Mouse (Mus musculus) liver, postnatal 0 days (tissue): ENCODE measurements around the gene Igtp. TPM values are rescaled to one million over a fixed set of nuclear protein-coding genes. Genes with fewer than 3 reads are reported as not detected.
"Not testable (repeated sequence)": the region's sequence is repeated elsewhere in the genome, so short reads cannot be mapped to it uniquely, and the experiment has no call there.

Source experiments
- ATAC-seq: fragments of 200-750 bp; cut with Nextera tagmentation; 2 replicates; pipeline ENCODE4 v1.8.0; 2017; ENCODE audit warnings: mild to moderate bottlenecking, moderate library complexity
- DNase-seq: peaks from one replicate; pipeline ENCODE4 v3.0.0-alpha.2; 2016
- H3K27ac ChIP-seq: fragments of 300-500 bp; sonication (generic); 2 replicates; pipeline ENCODE4 v1.5.1; 2014; ENCODE audit warnings: antibody characterized with exemption, moderate library complexity, mild to moderate bottlenecking, low read depth
- H3K27me3 ChIP-seq: fragments of 300-500 bp; sonication (generic); 2 replicates; pipeline ENCODE4 v1.6.1; 2014; ENCODE audit warnings: low read length, control low read depth, mixed read lengths; ENCODE audit not compliant: insufficient read depth
- H3K36me3 ChIP-seq: fragments of 300-500 bp; sonication (generic); replicated peaks from 2 replicates; pipeline ENCODE4 v1.6.1; 2014; ENCODE audit warnings: mild to moderate bottlenecking, control low read depth, low read length, moderate library complexity, mixed read lengths; ENCODE audit not compliant: insufficient read depth
- H3K4me1 ChIP-seq: fragments of 300-500 bp; sonication (generic); 2 replicates; pipeline ENCODE4 v1.6.1; 2014; ENCODE audit warnings: antibody characterized with exemption, mild to moderate bottlenecking, control low read depth; ENCODE audit not compliant: insufficient read depth
- H3K4me2 ChIP-seq: fragments of 300-500 bp; sonication (generic); 2 replicates; pipeline ENCODE4 v1.6.1; 2014; ENCODE audit warnings: low read depth, mild to moderate bottlenecking, low read length, moderate library complexity, mixed read lengths
- H3K4me3 ChIP-seq: fragments of 300-500 bp; sonication (generic); 2 replicates; pipeline ENCODE4 v1.5.1; 2014; ENCODE audit warnings: low read depth, low read length
- H3K9ac ChIP-seq: fragments of 300-500 bp; sonication (generic); replicated peaks from 2 replicates; pipeline ENCODE4 v1.6.1; 2014; ENCODE audit warnings: mild to moderate bottlenecking, moderate library complexity
- H3K9me3 ChIP-seq: fragments of 300-500 bp; sonication (generic); 2 replicates; pipeline ENCODE4 v1.6.1; 2016; ENCODE audit warnings: mild to moderate bottlenecking, control low read depth, low read length, mixed read lengths
- CTCF ChIP-seq: sonication (generic); IDR thresholded peaks from 2 replicates; pipeline ENCODE4 v1.5.1; 2016; ENCODE audit warnings: antibody characterized with exemption, low read depth
- EP300 ChIP-seq: IDR thresholded peaks from 2 replicates; pipeline ENCODE4 v1.6.1; 2016; ENCODE audit warnings: antibody characterized with exemption, low read depth, mild to moderate bottlenecking
- WGBS: fragments of 180-500 bp; shearing (Covaris S2); extraction: QIAGEN DNeasy Blood & Tissue Kit; methylation state at CpG from one replicate; pipeline ENCODE4 v1.1.7; 2014; ENCODE audit not compliant: insufficient replicate concordance; 5-methylcytosine and 5-hydroxymethylcytosine counted together
- polyA plus RNA-seq: library from polyadenylated mRNA; unstranded; fragments of >200 nt; fragmentation: Nextera tagmentation; extraction: Ambion mirVana; gene quantifications from 2 replicates; pipeline ENCODE4 v1.2.1, GENCODE M21; 2015

Gene Igtp
- polyA plus RNA-seq, 1 experiment from 2014 or later: 43.7 TPM

DNA sequence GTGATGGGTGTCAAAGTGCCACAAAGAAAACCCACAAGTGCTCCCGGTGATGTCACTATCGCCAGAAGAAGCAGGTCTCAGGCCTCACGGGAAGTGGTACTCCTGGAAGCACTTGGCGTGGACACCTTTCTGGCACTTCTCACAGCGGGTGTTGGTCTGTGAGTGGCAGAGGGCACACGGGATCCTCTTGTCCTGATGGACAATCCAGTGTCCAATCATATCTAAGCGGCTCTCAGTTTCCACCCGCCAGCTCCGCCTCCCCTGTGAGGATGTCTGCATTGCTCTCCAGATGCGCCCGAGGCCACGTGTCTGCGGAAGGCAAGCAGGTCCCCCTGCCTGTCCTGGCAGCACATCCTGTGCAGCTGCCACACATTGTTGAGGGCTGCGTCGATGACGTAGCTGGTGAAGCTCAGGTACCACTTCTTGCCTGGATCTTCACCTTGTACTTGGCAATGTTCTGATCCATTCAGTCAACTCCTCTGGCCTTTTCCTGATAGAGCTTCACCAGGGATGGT lies 31.1 kb downstream of the Igtp start:
- Histone ChIP-seq H3K9me3 (no peaks in the 10 kb centered on the region), H3K27me3 (no peaks in the 10 kb centered on the region), H3K27ac (no peak overlapping the region), H3K9ac (no peak overlapping the region), H3K4me2 (no peak overlapping the region), H3K4me1 (no peaks in the 10 kb centered on the region; the same call in 1 of the 2 replicates), H3K36me3 (no peaks in the 10 kb centered on the region), H3K4me3 (no peak overlapping the region)
- WGBS: 56% methylated on average over 16 of the region's 16 CpGs
- TF ChIP-seq EP300: no peak
- no peak for TF ChIP-seq CTCF
- no peak for ATAC-seq
- DNase-seq: no peak

DNA sequence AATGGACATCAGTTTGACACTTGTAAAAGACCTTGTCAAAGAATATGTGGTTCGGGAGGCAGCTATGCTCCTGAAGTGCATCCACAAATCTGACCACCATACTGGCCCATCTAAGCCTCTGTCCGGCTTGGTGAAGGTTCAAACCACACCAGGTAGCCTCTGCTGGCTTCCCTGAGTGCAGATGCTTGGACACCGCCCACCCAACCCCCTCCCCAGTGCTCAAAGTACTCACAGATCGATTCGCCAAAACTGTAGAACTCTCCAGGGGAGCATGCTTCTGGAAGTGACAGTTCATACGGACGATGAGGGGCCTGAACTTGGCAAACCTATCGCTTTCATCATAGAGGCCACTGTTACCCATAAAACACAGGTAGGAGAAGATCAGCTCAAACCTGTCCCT lies 31.8 kb downstream of the Igtp start:
- no peak overlapping the region for H3K4me3 ChIP-seq
- no peak overlapping the region for H3K4me2 ChIP-seq
- H3K9ac ChIP-seq: no peak overlapping the region
- DNase-seq: no peak
- H3K9me3 ChIP-seq: no peaks in the 10 kb centered on the region
- TF ChIP-seq EP300 (no peak), CTCF (no peak)
- no peaks in the 10 kb centered on the region for H3K36me3 ChIP-seq
- ATAC-seq: no peak
- H3K4me1 ChIP-seq: no peaks in the 10 kb centered on the region
- 76% methylated on average over 8 of the region's 8 CpGs for WGBS
- no peak overlapping the region for H3K27ac ChIP-seq
- H3K27me3 ChIP-seq: no peaks in the 10 kb centered on the region

DNA sequence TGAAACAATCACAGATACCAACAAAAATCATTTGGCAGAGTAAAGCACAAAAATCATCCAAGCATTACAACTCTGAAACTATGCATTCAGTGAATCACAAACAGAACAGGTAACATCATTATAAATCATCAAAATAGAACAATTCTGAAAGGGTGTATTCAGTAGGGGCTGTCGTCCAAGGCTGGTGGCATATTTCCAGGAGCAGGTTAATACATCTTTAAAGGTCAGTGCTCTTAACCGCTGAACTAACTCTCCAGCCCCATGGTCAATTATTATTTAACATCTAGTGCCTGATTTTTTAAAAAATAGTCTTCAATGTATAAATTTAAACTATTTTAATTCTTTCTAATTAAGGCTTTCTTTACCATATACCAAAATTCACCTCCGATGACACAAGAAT lies 35.2 kb downstream of the Igtp start:
- H3K4me1 ChIP-seq, ATAC-seq, H3K4me2 ChIP-seq, H3K36me3 ChIP-seq, DNase-seq, H3K9me3 ChIP-seq, H3K9ac ChIP-seq, H3K27me3 ChIP-seq, H3K4me3 ChIP-seq, H3K27ac ChIP-seq: not testable (repeated sequence)
- WGBS: 69% methylated on average over 3 of the region's 3 CpGs

DNA sequence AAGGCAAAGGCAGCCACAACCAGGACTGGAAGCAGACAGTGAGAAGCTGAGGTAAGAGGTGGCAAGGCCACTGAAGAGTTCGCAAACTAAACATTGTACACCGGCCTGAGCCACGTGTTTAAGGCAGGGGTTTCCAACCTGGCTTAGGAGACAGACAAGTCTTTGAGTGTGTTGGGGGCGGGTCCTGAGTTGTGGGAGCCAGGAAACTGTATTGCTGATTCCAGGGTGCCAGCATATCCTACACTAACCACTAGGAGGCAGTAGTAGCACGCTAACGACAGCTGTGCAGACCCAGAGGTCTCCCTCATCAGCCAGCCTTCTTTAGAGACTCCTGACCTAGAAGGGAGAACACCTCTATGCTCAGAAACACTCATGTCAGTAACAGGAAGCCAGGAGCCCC lies 35.8 kb downstream of the Igtp start:
- DNase-seq (peak; percentile 55), ATAC-seq (no peak)
- no peak overlapping the region for H3K4me2 ChIP-seq
- no peak overlapping the region for H3K27ac ChIP-seq
- TF ChIP-seq EP300 (no peak), CTCF (peak; percentile 81)
- WGBS: 18% methylated on average over 6 of the region's 6 CpGs
- H3K9ac ChIP-seq: no peak overlapping the region
- no peaks in the 10 kb centered on the region for H3K9me3 ChIP-seq
- H3K4me1 ChIP-seq: 0 out of 2 replicates have a peak, but pooled peaks cover 6% of the 10 kb centered on the region
- H3K27me3 ChIP-seq: no peaks in the 10 kb centered on the region
- H3K36me3 ChIP-seq: no peaks in the 10 kb centered on the region
- no peak overlapping the region for H3K4me3 ChIP-seq

DNA sequence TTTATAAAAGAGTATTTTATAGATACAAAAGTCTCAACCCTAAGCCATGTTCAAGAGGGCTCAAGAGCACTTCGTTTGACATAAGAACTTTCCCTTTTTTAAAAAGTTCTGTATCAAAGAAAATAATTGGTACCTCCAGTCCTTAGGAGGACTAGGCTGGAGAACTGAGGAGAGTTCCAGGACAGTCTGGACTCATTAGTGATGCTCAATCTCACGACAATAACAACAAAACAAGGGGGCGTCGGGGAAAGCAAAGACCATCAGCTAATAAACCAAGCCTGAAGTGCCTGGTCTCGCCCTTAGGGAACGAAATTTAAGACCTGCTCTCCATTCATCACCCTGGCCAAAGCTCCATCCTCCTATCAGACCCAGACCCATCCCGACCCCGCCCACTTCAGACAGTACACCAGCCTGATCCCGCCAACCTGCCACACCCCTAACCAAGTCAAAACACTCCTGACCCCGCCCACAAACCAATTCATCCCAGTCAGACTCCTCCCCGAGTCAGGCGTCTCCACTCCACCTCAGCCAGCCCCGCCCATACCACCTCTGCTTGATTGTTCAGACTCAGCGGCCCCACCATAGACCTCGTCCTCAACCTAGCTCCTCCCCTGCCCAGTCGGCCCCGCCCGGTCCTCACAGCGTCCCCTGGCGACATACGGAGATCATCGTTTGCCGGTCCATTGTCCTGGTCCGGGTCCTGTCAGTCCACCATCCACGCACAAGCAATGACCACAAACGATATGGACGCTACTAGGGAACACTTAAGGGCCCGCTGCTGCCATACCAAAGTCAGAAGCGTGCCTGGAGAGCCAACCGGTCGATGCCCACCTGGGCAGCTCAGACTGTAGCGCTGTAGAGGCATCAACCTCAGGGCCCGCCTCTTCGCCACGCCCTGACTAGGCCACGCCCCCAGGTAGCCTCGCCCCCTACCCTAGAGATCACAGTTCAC lies 39.8 kb downstream of the Igtp start:
- H3K36me3 ChIP-seq: no peaks in the 10 kb centered on the region
- TF ChIP-seq CTCF (peak; percentile 56), EP300 (no peak)
- 4% methylated on average over 37 of the region's 37 CpGs for WGBS
- peak overlapping the region; percentile 30 for H3K4me3 ChIP-seq
- H3K4me1 ChIP-seq: 0 out of 2 replicates have a peak, but pooled peaks cover 6% of the 10 kb centered on the region
- H3K27ac ChIP-seq: no peak overlapping the region
- ATAC-seq (peak; percentile 97), DNase-seq (peak; percentile 82)
- no peaks in the 10 kb centered on the region for H3K27me3 ChIP-seq
- peak overlapping the region; percentile 73 for H3K4me2 ChIP-seq
- no peak overlapping the region for H3K9ac ChIP-seq
- H3K9me3 ChIP-seq: no peaks in the 10 kb centered on the region

DNA sequence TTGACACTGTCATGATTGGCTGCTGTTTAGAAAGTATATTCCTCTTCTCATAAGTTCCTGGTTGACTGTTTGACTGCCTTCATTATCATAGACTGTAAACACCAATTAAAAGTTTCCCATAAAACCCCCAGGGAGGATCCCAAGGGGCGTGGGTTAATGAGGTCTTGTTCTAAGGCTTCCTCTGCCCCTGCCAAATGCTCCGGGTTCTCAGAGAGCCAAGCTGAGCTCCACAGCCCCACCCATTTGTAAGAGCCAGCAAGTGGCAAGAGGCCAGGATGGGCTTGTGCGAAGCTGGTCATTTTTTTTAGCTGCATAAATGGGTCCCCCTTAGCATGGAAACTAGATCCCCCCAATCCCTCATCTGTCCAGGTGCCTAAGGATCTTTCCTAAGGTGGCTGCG lies 47.9 kb downstream of the Igtp start:
- WGBS: 46% methylated on average over 4 of the region's 4 CpGs
- no peaks in the 10 kb centered on the region for H3K27me3 ChIP-seq
- no peaks in the 10 kb centered on the region for H3K4me1 ChIP-seq
- ATAC-seq (no peak), DNase-seq (no peak)
- H3K27ac ChIP-seq: no peak overlapping the region
- no peaks in the 10 kb centered on the region for H3K9me3 ChIP-seq
- H3K36me3 ChIP-seq: no peaks in the 10 kb centered on the region
- H3K9ac ChIP-seq: no peak overlapping the region
- TF ChIP-seq EP300 (no peak), CTCF (no peak)
- no peak overlapping the region for H3K4me3 ChIP-seq
- no peak overlapping the region for H3K4me2 ChIP-seq
